Mouse (Mus musculus) heart, adult 11 months (tissue): ENCODE measurements around the gene 1700086D15Rik.

Experiments
- DNase-seq: peaks from one replicate; pipeline ENCODE4 v3.0.0; 2022

1700086D15Rik gene

DNA sequence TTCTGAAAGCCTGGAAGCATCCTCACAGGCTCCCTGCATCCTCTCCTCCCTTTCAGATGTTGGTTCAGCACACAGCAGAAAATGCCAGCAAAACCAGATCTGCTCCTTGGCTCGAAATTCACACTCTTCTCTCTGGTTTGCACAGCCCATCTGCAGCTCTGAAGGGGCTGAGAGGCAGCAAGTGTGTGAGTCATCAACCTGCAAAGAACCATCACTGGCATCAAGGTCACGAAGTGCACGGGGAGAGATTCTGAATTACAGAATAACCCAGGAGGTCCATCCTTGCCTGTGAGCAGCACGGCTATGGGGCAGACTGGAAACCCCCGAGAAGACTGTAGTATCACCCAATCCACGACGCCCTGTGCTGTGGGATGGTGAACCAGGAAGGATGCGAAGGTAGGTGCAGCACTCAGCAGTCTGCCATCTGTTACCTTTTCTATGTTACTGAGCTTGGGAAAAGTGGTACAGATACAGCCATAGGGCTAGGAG lies 24.4 kb downstream of the 1700086D15Rik start:
- DNase-seq = peak; percentile 79

DNA sequence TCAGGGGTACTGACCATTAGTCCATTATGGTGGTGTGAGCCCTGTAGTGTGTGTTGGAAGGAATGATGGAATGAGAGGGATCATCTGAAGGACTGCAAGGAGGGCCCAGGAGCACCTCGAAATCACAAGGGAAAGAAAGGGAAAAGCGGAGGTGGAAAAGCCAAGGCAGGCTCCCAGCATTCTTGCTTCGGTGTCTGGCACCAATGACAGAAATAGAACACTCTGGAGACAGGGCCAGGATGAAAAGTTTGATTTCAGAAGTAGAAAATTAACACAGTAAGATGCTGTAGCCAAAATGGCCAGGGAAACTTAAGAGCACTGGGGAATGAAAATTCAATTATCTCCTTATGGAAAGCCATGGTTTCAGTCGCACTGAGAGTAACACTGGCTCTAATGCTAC lies 26.0 kb downstream of the 1700086D15Rik start:
- peak; percentile 55 for DNase-seq

DNA sequence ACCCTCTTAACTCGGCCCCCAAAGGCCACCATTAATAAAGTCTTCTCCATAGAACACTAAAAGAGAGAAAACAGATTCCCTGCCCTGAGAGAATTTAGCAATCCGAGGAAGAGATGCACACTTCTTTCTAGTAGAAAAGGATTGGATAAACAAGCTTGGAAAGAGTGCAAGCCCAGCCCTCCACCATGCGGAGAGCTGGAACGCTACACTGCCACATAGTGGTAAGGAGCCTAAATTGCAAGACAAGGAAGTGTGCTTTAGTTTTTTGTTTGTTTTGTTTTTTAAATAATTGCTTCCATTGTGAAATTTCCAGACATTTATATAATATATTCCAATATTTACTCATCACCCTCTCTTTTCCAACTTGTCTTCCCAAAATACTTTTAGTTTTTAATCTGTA lies 30.6 kb downstream of the 1700086D15Rik start:
- DNase-seq = peak; percentile 12

DNA sequence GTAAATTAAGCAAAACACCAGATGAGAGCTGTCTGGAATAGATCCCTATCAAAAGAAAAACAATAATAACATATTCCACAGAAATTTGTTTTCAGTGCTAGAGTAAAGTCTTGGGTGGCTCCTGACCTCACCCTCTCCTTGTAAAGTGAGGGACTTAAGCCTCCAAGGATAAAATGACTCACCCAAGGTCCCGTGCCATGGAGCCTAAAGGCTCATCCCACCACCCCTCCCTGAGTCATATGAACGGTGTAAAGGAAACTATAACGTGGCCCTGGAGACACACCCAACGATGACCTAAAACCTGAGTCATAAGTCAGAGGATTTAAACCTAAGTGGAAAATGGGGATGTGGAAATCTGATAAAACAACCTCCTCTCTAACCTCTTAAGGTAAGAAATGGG lies 31.0 kb downstream of the 1700086D15Rik start:
- DNase-seq = peak; percentile 27

DNA sequence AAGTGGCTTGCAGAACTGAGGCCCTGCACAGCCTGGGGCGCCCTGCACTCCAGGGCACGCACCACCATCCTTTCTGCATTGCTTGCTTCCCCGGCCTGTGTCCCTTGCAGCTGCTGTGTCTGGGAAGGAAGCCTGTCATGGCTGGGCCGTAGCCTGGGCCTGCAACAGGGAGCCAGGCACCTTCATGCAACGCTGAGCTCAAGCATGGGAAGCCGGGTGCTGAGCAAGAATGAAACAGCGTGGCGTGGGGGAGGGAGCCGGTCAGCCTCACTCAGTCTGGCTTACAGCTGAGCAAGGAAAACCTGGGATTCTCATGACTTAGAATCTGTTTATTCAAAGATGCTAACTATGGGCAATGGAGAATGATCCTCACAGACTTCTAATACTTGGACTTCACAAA lies 33.1 kb downstream of the 1700086D15Rik start:
- peak; percentile 84 for DNase-seq

DNA sequence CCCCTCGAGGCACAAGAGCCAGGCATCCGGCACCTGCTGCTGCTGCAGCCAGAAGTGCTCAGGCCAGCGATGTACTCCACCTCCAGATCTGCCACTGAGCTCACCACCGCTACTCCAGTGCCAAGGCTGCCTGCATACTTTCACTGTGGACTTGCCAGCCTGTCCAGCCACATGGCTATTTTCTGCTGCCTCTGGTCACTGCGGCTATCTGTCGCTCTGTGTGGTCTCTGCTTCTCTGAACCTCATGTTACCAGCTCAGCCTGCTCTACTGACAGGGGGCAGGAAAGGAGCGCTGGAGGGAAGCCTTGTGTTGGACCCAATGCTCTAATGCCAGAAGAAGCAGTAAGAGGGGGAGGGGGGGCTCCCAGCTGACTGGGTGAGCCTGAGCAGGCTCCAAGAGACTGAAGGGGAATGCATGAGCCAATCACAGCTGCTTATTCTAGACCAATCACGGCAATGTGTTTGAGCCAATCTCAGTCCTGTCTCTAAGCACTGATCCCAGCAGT lies 34.7 kb downstream of the 1700086D15Rik start:
- DNase-seq = peak; percentile 97

DNA sequence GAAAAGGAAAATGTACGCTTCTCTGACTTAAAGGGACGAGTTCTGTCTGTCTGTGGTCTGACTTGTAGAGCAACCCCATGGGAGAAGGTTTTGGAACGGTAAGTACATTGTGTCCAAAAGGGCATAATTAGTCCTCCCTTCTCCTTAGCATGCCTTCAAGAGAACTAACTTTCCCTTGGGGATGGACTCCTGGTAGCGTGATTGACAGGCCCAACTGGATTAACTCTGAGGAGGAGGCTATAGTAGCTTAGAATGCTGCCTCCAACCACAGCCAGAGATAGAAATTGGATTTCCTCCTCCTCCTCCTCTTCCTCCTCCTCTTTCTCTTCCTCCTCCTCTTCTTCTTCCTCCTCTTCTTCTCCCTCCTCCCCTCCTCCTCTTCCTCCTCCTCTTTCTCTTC lies 39.4 kb downstream of the 1700086D15Rik start:
- DNase-seq = peak; percentile 69

DNA sequence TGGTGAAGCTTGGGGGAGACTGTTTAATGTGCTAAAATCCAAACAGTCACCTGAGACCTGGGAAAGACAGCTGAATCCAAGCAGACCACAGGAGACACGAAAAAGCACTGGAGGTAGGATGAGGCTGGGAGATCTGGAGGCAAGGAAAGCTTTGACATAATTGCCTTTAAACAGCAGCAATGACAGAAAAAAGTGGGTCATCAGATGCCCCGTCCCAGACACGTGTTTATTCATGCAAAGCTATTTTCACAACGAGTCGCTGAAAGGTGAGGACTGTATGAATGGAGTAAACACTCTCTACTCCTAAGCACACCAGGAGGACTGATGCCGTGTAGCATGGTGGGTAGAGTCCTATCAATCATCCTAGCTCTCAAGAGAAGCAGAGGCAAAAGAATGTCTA lies 43.9 kb downstream of the 1700086D15Rik start:
- DNase-seq = peak; percentile 86

DNA sequence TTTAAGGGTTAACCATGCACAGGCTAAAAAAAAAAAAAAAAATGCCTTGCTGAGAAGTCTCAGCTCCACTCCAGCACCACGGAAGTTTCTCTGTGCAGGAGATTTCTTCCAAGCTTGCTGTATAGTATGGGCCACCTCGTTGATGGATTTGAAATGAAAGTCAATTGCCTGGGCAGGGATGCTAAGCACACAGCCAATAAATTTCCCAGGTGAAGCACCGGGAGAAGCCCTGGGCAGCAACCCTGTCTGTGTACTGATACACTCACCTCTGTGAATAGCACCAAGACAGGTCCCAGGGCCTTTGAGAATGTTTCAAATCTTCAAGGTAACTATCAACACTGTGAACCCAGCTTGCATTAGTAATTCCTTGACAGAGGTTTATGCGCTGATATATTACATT lies 47.6 kb downstream of the 1700086D15Rik start:
- peak; percentile 70 for DNase-seq

DNA sequence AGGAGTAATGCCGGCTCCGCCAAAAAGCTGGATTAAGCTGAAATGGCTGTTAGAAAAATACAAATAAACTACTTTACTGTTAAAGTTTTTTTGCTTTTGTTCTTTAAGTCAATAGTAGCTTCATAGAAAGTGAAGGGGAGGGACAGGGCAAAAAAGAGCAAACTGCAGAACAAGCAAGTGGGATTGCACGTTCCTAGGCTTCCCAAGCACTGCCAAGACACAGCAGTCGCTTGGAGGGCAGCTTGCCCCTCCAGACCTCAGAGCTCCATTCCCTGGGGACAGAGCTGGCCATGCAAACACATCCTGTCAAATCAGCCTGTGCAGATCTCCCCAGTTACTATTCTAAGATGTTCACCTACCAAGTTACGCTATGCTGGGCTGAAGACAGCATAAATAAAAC lies 48.0 kb downstream of the 1700086D15Rik start:
- DNase-seq = peak; percentile 54

DNA sequence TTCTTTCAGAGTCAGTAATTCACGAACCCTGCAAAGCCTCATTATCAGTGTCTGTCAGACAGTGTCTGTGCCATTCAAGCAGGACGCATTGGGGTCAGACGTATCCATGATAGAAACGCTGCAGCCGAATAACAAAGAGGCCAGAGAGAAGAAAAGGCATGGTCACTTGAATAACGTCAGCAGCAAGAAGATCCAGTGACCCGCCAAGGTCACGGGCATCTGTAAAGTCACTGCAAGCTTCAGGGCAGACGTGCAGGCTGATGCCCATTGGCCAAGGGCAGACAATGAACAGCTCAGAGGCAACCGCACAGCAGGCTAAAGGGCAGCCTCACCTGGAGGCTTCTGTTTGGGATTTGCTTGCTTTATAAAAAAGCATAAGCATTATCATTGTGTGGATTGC lies 49.6 kb downstream of the 1700086D15Rik start:
- DNase-seq = peak; percentile 75

DNA sequence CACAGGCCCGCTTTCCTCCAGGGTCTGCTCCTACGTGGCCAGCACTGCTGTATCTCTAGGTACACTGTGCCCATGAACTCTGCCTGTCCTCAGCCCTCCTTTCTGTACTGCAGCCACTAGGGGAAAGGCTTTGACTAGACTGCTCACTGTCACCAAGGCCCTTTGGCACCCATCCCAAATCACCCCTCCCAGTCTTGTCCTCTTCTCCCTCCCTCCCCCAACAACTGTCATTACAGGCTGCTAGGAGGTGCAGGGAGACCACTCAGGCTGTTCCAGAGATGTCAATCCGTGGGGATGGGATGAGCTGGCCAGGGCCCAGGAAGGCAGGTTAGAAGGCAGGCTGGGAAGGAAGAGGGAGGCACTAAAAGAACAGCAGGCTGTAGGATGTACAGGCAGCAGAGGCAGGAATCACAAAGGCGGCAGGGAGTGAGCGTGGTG lies 51.9 kb downstream of the 1700086D15Rik start:
- peak; percentile 77 for DNase-seq

DNA sequence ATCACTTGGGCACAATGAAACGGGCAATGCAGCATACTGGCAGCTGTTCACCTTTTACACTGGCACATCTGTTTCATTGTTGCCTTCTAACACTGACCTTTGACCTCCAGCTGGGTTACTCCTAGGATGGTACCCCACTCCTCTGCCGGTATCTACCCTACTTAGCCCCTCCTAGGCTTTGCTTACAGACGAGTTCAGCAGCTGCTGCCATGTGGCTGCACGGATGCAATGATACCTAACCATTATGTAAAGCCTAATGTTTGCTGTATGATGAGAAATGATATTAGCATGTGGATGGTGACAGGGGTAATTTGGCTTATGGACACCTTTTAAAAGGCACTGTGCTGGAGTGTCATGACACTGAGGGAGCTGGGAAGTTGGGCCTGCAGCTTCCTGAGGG lies 52.5 kb downstream of the 1700086D15Rik start:
- peak; percentile 82 for DNase-seq

DNA sequence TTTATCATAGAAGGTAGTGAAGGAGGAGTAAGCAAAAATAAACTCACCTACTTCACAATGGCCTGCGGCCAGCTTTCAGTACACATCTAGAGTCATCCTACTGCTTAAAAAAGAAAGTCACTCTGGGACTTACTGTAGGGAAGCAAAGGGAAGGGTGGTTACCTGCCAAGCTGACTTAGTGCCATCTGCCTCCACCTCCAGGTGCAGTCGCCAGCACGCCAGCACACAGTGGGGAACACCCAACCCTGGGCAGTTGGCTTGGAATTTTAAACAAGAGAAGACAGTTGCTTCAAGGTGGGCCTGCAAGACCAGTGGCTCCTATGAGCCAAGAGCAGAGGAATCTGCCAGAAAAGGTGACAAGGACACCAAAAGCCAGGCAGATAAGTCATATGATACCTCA lies 55.6 kb downstream of the 1700086D15Rik start:
- DNase-seq = peak; percentile 87
